Mouse (Mus musculus): ENCODE results near the gene Cklf.
"Not testable (repeated sequence)": the region's sequence is repeated elsewhere in the genome, so short reads cannot be mapped to it uniquely, and the experiment has no call there.

Gene Cklf

GRCm38 (mm10) chr8:104268368-104268767, 17.7 kb downstream of the Cklf start:
- DNase-seq: no peak

- DNase-seq: no peak
These were observed 18.3 kb downstream of the Cklf start for GRCm38 (mm10) chr8:104268937-104269440.

- DNase-seq: not testable (repeated sequence)
These were observed 42.4 kb downstream of the Cklf start, which contains the start of gene Cmtm2a for GRCm38 (mm10) chr8:104293081-104293480. Cmtm2a (minus strand) TSS chr8:104293181.

GRCm38 (mm10) chr8:104294396-104294795, 43.7 kb downstream of the Cklf start:
- no peak for DNase-seq

- not testable (repeated sequence) for DNase-seq
These were observed 50.9 kb downstream of the Cklf start for GRCm38 (mm10) chr8:104301577-104301976.

DNA sequence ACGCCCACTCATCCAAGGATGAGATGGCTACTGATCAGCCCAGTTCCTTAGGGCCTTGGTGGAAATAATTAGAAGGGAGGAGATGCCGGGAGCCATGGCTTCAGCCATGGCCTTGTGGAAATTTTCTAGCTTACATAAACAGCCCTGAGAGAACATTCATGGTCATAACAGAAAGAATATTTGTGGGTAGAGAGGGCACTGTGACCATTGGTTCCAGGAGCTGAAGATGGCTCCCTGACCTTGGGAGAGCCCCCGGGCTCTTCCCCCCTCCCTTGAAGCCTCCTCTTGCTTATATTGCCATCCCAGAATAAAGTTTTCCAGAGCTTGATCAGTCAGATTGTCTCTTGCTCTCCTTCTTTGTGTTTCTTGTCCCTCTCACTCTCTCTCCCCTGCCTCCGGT, 51.9 kb downstream of the Cklf start:
- not testable (repeated sequence) for DNase-seq

DNA sequence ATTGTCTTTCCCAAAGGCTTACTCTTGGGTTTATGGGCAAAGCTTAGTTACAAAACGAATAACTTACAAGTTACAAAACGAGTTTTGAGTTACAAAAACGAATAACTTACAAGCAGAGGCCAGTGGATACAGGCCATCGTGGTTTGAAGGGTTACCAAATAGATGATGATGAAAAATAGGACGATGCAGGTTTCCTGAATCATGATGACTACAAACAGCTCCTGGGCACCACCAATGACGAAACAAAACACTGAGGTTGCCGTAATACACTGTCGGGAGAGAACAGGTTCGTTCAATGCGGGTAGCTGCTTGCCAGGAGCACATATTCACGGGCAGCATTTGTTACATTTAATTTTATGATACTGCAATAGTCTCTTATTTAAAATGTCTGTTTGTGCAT, 54.3 kb downstream of the Cklf start:
- no peak for DNase-seq

- DNase-seq: not testable (repeated sequence)
These were observed 57.7 kb downstream of the Cklf start for GRCm38 (mm10) chr8:104308341-104308740.

DNA sequence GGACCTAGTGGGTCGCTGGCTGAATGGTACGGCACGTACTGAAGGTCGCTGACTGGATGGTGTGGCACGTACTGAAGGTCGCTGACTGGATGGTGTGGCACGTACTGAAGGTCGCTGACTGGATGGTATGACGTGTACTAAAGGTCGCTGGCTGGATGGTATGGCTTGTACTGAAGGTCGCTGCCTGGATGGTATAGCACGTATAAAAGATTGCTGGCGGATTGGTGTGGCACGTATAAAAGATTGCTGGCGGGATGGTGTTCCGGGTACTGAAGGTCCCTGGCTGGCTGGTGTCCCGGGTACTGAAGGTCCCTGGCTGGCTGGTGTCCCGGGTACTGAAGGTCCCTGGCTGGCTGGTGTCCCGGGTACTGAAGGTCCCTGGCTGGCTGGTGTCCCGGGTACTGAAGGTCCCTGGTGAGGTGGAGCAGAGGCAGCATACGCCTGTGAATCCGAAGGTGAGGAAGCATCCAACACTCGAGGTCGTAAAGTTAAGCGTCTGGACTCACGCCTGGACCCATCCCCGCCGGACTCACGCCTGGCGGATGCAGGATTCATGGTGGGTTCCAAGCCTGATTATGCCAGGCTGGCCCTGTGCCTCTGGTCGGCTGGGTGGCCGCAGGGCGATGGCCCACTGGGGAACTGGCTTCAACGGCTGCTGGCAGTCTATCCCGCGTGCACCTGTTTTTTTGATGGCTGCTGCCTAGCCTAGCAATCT, 58.9 kb downstream of the Cklf start, which contains the start of the genes Gm45711 and Cmtm1:
Gene Gm45711 (minus strand): TSS at position 641 of the 715 bp plus-strand sequence.
Gene Cmtm1 (minus strand): TSS at position 705 of the 715 bp plus-strand sequence.
- peak; percentile 26 for DNase-seq

GRCm38 (mm10) chr8:104312023-104312422, 61.4 kb downstream of the Cklf start:
- DNase-seq: not testable (repeated sequence)

GRCm38 (mm10) chr8:104313311-104313710, 62.6 kb downstream of the Cklf start:
- DNase-seq: no peak

Measured in cerebellum, adult 9-10 months (tissue).